11 mouse cellular contexts compared by ENCODE assay signal in the genomic region with DNA sequence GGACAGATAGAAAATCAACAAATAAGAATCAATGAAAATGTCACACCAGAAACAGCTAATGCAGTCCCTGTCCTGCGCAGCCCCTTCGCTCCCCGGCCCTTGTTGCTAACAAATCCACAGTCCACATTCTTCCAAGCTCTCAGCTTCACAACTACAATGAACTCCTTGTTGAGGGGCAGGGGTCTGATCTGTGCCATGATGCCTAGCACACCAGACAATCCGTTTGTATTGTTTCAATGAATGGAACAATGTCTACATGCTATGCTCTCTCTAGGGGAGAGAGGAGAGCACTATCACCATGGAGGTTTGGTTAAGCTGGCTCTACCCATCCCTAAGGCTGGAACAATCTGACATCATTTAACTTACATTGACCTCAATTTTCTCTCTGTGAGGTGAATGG.
"Had no signal": no experiment of that assay in that cellular context is flagged by ENCODE, and none has a peak within 500 bp of the region (broad histone marks: within the 10 kb centered on the region; RNA-seq: fewer than 3 reads in every experiment).

No protein-coding gene starts in this region.

- H3K27ac ChIP-seq: kidney, embryonic 15.5 days; limb, embryonic 10.5 days; lung, embryonic 15.5 days; midbrain, embryonic 13.5 days; neural tube, embryonic 15.5 days had no signal

- H3K27me3 ChIP-seq: kidney, embryonic 15.5 days; liver, embryonic 12.5 days; lung, embryonic 15.5 days; midbrain, embryonic 13.5 days; neural tube, embryonic 15.5 days had no signal

- H3K4me3 ChIP-seq: kidney, embryonic 15.5 days; limb, embryonic 10.5 days; liver, embryonic 12.5 days; lung, embryonic 15.5 days; midbrain, embryonic 13.5 days; myocyte; neural tube, embryonic 15.5 days had no signal

- DNase-seq: lung, postnatal 14 days; right cerebral cortex, postnatal 4 days; thymus, adult 18-20 months; thymus, postnatal 14 days had no signal

- H3K4me1 ChIP-seq: limb, embryonic 10.5 days; lung, embryonic 15.5 days had no signal
